Mouse (Mus musculus): ENCODE results near the gene Csmd2.

DNA sequence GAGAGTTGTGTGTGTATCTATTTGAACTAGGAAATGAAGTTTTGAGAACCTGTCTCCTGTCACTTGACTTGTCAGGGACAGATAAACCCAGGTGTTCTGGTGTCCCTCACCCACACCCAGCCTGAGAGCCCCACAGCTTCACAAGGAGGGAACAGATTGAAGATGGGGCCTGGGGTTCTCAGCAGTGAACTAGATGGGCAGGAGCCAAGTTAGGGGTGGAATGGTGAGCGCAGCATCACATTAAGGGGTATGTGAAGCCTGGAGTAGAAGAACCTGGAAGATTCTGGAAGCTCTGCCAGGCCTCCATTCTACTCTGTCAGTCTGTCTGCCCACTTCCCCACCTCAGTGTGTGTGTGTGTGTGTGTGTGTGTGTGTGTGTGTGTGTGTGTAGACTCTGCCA is 184.0 kb downstream of the Csmd2 start:
- TF ChIP-seq CTCF (IDR thresholded peaks at IDR 0.05; ENCODE audit: insufficient read depth, low read length) = no peak
- TF ChIP-seq POLR2A (IDR thresholded peaks at IDR 0.05; ENCODE audit: borderline replicate concordance, extremely low read depth, low read depth, low read length) = no peak

Measured in lung, adult 2 months (tissue).